Mouse (Mus musculus): ENCODE results near the gene Atg4c.

Atg4c gene

GRCm38 (mm10) chr4:99184678-99185077 lies 9.1 kb upstream of the Atg4c start:
- in situ Hi-C loops (cut with MseI, MboI), result loop anchor here (5.0 to 25.0 kb wide), 3 partner anchors 242 to 447 kb away; partner anchors contain the start of gene L1td1 (in 1 of the 2)

- in situ Hi-C loops (cut with MseI, MboI), result loop anchor here (10.0 to 25.0 kb wide), 2 partner anchors 251 to 448 kb away; partner anchors contain the start of gene L1td1 (in 1 of the 2)
Measured at GRCm38 (mm10) chr4:99185305-99185704, 8.4 kb upstream of the Atg4c start.

- in situ Hi-C loops (cut with MseI, MboI), result loop anchor here (10.0 to 25.0 kb wide), 2 partner anchors 252 to 449 kb away; partner anchors contain the start of gene L1td1 (in 1 of the 2)
Measured at GRCm38 (mm10) chr4:99186412-99187125, 7.2 kb upstream of the Atg4c start.

GRCm38 (mm10) chr4:99192640-99193039 lies 1.1 kb upstream of the Atg4c start:
- in situ Hi-C loops (cut with MseI, MboI), result loop anchor here in 1 of 2 experiments (25.0 kb wide), 1 partner anchor 455 kb away; the partner anchor contains the start of gene L1td1

- in situ Hi-C loops (cut with MseI, MboI), result loop anchor here in 1 of 2 experiments (25.0 kb wide), 1 partner anchor 456 kb away; the partner anchor contains the start of gene L1td1
Measured at GRCm38 (mm10) chr4:99193214-99193613, 520 bp upstream of the Atg4c start.

- in situ Hi-C loops (cut with MseI, MboI), result loop anchor here in 1 of 2 experiments (25.0 kb wide), 1 partner anchor 458 kb away; the partner anchor contains the start of gene L1td1
Measured at GRCm38 (mm10) chr4:99194826-99195225, 1.1 kb downstream of the Atg4c start.

GRCm38 (mm10) chr4:99198721-99199120 lies 5.0 kb downstream of the Atg4c start:
- in situ Hi-C loops (cut with MseI, MboI), result loop anchor here in 1 of 2 experiments (25.0 kb wide), 1 partner anchor 461 kb away; the partner anchor contains the start of gene L1td1

- in situ Hi-C loops (cut with MseI, MboI), result loop anchor here in 1 of 2 experiments (25.0 kb wide), 1 partner anchor 463 kb away; the partner anchor contains the start of gene L1td1
Measured at GRCm38 (mm10) chr4:99199757-99200251, 6.1 kb downstream of the Atg4c start.

GRCm38 (mm10) chr4:99200383-99201136 lies 6.8 kb downstream of the Atg4c start:
- in situ Hi-C loops (cut with MseI, MboI), result no loop called here

GRCm38 (mm10) chr4:99205773-99206172 lies 12.0 kb downstream of the Atg4c start:
- in situ Hi-C loops (cut with MseI, MboI), result no loop called here

- in situ Hi-C loops (cut with MseI, MboI), result no loop called here
Measured at GRCm38 (mm10) chr4:99206356-99206755, 12.6 kb downstream of the Atg4c start.

GRCm38 (mm10) chr4:99210087-99210486 lies 16.4 kb downstream of the Atg4c start:
- in situ Hi-C loops (cut with MseI, MboI), result no loop called here

- in situ Hi-C loops (cut with MseI, MboI), result no loop called here
Measured at GRCm38 (mm10) chr4:99211606-99212005, 17.9 kb downstream of the Atg4c start.

GRCm38 (mm10) chr4:99213123-99213522 lies 19.4 kb downstream of the Atg4c start:
- in situ Hi-C loops (cut with MseI, MboI), result no loop called here

GRCm38 (mm10) chr4:99222221-99222620 lies 28.5 kb downstream of the Atg4c start:
- in situ Hi-C loops (cut with MseI, MboI), result no loop called here

GRCm38 (mm10) chr4:99224790-99225189 lies 31.1 kb downstream of the Atg4c start:
- in situ Hi-C loops (cut with MseI, MboI), result no loop called here

GRCm38 (mm10) chr4:99227226-99227625 lies 33.5 kb downstream of the Atg4c start:
- in situ Hi-C loops (cut with MseI, MboI), result no loop called here

GRCm38 (mm10) chr4:99229371-99229770 lies 35.6 kb downstream of the Atg4c start:
- in situ Hi-C loops (cut with MseI, MboI), result no loop called here

- in situ Hi-C loops (cut with MseI, MboI), result no loop called here
Measured at GRCm38 (mm10) chr4:99235203-99235856, 41.6 kb downstream of the Atg4c start.

- in situ Hi-C loops (cut with MseI, MboI), result no loop called here
Measured at GRCm38 (mm10) chr4:99238305-99238704, 44.6 kb downstream of the Atg4c start.

- in situ Hi-C loops (cut with MseI, MboI), result no loop called here
Measured at GRCm38 (mm10) chr4:99241674-99242073, 47.9 kb downstream of the Atg4c start.
